Mouse (Mus musculus): ENCODE data around the gene Rbfox1.

The Rbfox1 gene

GRCm38 (mm10) chr16:7097951-7098710, 1213.0 kb downstream of the Rbfox1 start:
- DNase-seq: no peak

GRCm38 (mm10) chr16:7099506-7100300, 1214.5 kb downstream of the Rbfox1 start:
- DNase-seq: no peak

GRCm38 (mm10) chr16:7102486-7102885, 1217.3 kb downstream of the Rbfox1 start:
- no peak for DNase-seq

- no peak for DNase-seq
Observed at GRCm38 (mm10) chr16:7103301-7103700, 1218.1 kb downstream of the Rbfox1 start.

- no peak for DNase-seq
Observed at GRCm38 (mm10) chr16:7106450-7107015, 1221.4 kb downstream of the Rbfox1 start.

- no peak for DNase-seq
Observed at GRCm38 (mm10) chr16:7115945-7116344, 1230.8 kb downstream of the Rbfox1 start.

- no peak for DNase-seq
Observed at GRCm38 (mm10) chr16:7129591-7129990, 1244.4 kb downstream of the Rbfox1 start.

- DNase-seq: no peak
Observed at GRCm38 (mm10) chr16:7132434-7132833, 1247.3 kb downstream of the Rbfox1 start.

- DNase-seq: no peak
Observed at GRCm38 (mm10) chr16:7136971-7137370, 1251.8 kb downstream of the Rbfox1 start.

GRCm38 (mm10) chr16:7139480-7139879, 1254.3 kb downstream of the Rbfox1 start:
- no peak for DNase-seq

- no peak for DNase-seq
Observed at GRCm38 (mm10) chr16:7140909-7141308, 1255.8 kb downstream of the Rbfox1 start.

GRCm38 (mm10) chr16:7145505-7145904, 1260.3 kb downstream of the Rbfox1 start:
- no peak for DNase-seq

- no peak for DNase-seq
Observed at GRCm38 (mm10) chr16:7146454-7146853, 1261.3 kb downstream of the Rbfox1 start.

GRCm38 (mm10) chr16:7147884-7148283, 1262.7 kb downstream of the Rbfox1 start:
- no peak for DNase-seq

- DNase-seq: no peak
Observed at GRCm38 (mm10) chr16:7149106-7149899, 1264.1 kb downstream of the Rbfox1 start.

GRCm38 (mm10) chr16:7150201-7150791, 1265.1 kb downstream of the Rbfox1 start:
- DNase-seq: no peak

- DNase-seq: no peak
Observed at GRCm38 (mm10) chr16:7152401-7152800, 1267.2 kb downstream of the Rbfox1 start.

GRCm38 (mm10) chr16:7154671-7155070, 1269.5 kb downstream of the Rbfox1 start:
- no peak for DNase-seq

- no peak for DNase-seq
Observed at GRCm38 (mm10) chr16:7158856-7159826, 1274.0 kb downstream of the Rbfox1 start.

GRCm38 (mm10) chr16:7159827-7160217, 1274.7 kb downstream of the Rbfox1 start:
- DNase-seq: no peak

- DNase-seq: no peak
Observed at GRCm38 (mm10) chr16:7162168-7162567, 1277.0 kb downstream of the Rbfox1 start.

All from thymus, postnatal 25 days (tissue).